Mouse (Mus musculus) kidney, adult 9 months (tissue): Measurements from ENCODE around the gene Tle3.

Source experiments
- DNase-seq: peaks from one replicate; pipeline ENCODE4 v3.0.0; 2022

The Tle3 gene

DNA sequence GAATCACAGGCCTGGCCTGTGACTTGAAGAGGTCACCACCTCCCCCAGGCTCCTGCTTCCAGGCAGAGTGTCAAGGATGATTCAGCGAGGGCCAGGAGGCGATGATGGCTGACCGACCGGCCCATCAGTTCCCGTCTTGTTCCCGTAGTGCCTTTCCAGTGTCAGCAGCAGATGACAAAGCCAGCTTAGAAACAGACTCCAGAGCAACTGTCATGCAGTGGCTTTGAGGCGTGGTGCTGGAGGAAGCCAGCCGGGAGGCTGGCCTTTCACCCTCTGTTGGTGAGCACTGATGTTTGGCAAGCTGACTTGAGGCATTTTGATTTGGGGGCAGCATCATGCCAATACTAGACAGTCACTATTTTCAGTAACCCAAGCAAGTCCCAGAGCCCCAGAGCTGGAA lies 6.3 kb downstream of the Tle3 start:
- DNase-seq = no peak

GRCm38 (mm10) chr9:61379016-61379634 lies 7.0 kb downstream of the Tle3 start:
- peak; percentile 92 for DNase-seq

DNA sequence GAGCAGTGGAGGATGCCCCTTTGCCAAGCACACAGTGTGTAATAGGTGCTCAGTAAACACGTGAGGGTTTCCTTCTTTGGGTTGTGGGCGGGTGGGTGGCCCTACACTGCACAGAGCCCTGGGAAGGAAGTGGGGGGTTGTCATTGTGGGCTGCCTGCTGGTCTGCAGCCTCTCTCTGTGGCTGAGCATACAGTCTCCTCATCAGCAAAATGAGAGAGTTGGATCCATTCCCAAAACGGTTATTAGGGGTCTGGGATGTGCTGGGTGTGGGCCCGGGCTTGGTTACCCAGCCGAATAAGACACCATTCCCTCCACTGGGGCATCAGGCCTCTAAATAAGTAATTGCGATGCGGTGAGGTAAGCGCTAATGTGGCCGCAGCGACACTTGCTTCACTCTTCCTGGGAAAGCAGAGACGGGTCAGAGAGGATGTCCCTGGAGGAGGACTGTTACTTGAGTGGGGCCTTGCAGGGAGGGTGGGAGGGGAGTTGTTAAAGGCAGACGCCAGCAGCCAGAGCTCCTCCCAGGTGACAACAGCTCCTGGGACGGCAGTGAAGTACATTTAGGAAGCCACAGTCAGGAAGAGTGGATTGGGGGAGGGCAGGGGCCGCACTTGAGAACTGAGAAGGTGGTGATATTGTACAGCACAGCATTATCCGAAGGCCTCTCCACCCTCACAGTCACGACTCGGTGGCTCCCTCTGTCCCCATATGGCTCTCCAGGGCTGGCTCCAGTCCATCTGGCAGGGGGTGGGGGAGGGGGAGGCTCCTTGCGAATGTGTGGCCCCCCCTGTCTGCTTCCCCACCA lies 8.3 kb downstream of the Tle3 start:
- no peak for DNase-seq

DNA sequence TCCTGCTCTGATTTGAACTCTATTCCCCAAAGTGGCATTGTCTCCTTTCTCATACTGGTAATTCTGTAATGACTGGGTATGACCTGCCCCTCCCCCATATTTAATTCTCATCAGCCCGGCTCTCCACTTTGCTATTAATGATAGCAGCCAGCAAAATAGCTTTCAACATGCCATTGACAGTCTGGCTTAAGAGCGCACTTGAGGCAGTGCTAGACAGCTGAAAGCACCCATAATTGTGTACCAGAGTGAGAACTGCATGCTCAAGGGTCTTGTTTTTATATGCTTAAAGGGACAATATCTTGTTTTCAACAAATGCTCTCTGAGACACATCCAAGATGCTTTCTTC lies 8.9 kb downstream of the Tle3 start:
- no peak for DNase-seq

GRCm38 (mm10) chr9:61381445-61381844 lies 9.3 kb downstream of the Tle3 start:
- DNase-seq = no peak

DNA sequence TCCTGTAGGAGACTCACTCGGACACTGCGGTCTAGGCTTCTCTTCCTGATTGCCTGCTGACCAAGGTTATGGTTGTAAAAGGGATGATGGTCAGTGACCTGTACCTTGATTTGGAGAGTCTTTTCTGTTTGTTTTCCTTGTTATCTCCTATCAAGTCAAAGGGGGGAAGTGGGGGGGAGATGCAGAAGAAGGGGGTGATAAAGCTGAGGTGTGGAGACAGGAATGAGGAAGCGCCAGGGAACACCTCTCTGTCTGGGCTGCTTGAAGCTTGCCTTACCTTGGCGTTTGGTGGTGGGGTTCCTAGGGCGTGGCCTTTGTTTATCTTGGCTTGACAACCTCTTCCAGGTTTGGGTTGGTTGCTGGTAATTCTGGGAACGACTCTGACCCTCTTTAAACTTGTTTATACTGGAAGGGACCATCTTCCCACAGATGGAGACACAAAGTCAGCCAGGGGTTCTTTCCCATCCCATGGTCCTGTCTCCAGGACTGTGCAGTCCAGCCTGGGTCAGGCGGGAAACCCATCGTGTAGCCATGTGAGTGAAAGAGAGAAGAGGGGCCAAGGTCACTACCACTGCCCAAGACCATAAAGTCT lies 10.5 kb downstream of the Tle3 start:
- no peak for DNase-seq

DNA sequence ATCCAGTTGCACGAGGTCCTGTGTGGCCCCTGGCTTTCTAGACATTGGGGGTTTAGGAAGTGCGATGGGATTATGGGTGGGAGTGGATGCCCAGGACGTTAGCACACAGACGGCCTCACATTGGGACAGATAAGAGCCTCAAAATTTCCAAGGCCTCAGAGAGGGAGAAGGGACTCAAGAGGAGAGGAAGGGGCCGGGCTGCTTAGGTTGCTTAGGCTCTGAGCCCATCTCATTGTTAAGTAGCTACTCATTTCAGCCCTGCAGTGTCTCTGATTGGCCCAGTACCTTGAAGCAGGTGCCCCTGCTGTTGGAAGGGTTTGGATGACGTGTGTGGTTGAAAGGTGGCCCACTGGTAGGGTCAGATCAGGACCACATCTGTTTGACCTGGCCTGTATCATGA lies 11.9 kb downstream of the Tle3 start:
- DNase-seq = no peak

GRCm38 (mm10) chr9:61384646-61385443 lies 12.7 kb downstream of the Tle3 start:
- DNase-seq = no peak

DNA sequence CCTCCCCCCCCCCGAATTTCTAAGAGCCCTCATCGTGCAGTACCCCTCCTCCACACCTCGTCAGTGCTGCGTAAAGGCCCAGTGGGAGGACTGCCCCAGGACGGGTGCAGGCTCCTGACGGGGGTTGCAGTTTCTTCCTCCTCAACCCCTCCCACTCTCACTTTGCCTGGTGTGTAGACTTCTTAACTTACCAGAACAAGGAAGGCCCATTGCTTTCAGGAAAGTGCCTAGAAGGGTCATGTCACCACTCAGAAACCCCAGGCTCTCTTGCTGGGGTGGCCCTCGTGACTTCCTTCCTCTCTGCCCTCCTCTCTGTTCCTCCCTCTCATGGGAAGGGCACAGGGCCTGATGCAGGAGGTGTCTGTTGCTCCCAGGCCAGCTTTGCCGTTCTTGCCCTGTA lies 13.6 kb downstream of the Tle3 start:
- DNase-seq = no peak

DNA sequence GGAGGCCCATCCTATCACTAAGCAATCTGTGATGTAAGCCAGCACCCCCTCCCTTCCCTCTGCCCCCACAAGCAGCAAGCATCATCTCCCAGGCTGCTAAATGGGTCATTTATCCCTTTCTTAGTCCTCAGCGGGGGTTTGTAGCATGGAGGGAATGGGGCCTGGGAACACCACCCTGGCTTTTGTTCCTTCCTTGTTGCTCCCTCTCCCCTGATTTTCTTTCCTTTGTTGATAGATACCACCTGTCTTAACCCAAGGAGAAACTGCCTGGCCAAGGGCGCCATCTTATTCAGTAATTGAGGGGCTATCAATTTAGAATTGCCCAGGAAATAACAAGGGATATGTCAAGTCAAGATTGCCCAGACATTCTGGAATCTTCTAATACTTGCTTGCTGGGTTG lies 14.1 kb downstream of the Tle3 start:
- no peak for DNase-seq

DNA sequence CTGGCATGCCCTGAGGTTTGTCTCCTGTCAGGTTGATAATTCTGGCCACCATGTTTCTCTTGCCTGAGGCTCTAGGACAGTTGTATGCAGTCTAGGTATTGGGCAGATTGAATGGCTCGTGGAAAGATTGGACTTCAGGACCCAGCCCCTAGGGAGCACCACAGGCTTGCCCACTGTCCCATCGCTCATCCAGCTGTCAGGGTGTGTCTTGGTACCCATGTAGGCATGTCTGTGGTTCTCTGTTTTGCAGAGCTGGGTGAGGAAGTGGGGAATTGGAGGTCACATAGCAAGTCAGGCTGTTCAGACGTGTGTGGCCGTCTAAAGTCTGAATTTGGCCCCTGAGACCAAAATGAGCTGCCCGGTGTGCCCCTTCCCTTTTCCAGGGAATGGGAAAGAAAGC lies 15.6 kb downstream of the Tle3 start:
- no peak for DNase-seq

- peak; percentile 76 for DNase-seq
Observed at GRCm38 (mm10) chr9:61388214-61388613, 16.0 kb downstream of the Tle3 start.

GRCm38 (mm10) chr9:61388689-61389403 lies 16.7 kb downstream of the Tle3 start:
- DNase-seq = peak; percentile 72

DNA sequence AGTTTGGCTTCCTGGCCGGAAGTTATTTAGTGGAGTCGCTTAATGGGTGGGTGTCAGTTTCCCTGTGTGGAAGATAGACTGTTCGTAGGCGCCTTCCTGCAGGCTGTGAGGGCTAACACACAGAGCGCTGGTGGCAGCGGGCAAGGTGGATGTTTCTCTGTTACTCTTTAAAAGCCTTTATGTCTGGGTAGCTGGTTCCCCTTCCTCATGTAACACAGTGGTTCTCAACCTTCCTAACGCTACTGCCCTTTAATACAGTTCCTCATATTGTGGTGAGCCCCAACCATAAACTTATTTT lies 17.2 kb downstream of the Tle3 start:
- no peak for DNase-seq

DNA sequence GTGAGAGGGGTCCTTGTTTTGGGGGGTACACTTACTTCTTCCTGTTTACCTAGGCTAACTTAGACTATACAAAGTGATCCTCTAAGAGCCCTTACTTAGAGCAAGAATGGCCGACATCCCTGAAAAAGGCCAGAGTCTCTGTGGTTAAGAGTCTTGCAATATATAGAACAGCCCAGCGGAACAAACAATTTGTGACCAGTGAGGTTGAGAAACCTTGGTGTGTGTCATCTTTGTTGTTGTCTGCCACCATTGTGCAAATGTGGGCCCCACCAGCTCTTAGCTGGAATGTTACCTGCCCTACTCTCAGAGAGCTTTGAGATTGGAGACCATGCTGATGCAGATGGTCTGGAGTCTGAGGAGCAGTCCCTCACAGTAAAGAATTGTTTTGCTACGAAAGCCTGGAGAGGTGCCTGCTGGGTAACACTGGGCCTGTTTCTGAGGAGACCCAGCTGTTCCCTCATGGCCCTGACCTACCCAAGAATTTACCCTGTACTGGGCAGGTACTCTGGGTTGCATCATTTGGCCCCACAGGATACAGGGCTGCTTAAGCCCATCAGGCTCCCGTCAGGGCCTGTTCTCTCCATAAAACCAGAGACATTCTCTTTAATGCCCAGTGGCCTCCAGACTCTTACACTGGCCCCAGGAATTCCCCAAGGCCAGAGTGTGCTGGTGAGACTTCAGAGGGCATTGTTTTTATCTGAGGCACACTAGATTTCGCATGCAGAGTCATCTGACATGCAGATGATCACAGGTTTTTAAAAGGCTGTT lies 19.6 kb downstream of the Tle3 start:
- DNase-seq = no peak

GRCm38 (mm10) chr9:61392338-61392620 lies 20.1 kb downstream of the Tle3 start:
- no peak for DNase-seq

DNA sequence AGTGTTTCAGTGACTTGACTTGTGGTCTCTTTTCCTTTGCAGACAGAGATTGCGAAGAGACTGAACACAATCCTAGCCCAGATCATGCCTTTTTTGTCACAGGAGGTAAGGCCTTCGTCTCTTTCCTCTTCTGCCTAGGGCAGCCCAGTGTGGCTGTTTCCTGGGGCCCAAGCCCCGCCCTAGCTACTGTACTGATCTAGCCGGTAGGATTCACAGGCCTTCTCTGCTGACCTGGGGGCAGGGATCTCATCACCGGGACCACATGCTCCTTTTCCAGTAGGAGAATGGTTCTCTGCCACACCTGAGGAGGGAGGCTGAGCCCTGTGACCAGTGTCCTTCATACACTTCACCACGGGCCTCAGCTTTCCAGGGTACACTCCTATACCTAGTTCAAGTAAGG lies 21.0 kb downstream of the Tle3 start:
- no peak for DNase-seq

GRCm38 (mm10) chr9:61393847-61394246 lies 21.7 kb downstream of the Tle3 start:
- peak; percentile 69 for DNase-seq

GRCm38 (mm10) chr9:61395071-61395470 lies 22.9 kb downstream of the Tle3 start:
- DNase-seq = no peak

DNA sequence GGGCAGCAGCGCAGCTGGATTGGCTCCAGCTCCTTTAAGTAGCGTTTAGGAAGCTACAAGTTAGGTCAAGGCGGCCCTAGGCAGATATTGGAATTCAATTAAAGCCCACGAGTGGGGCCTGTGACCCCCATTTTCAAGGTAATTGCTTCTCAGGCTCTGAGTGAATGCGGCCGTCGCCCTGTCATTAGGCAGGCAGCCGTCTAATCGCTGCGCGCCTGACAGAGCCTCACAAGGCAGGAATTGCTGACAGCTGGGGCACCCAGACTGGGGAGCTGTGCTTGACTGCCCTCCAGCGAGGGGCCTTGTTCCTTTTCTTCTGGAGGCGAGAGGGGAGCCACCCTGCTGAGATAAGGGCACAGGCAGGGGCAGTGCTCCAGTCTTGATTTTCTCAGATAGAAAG lies 24.3 kb downstream of the Tle3 start:
- DNase-seq = no peak

- peak; percentile 46 for DNase-seq
Observed at GRCm38 (mm10) chr9:61397130-61397529, 25.0 kb downstream of the Tle3 start.

- DNase-seq = no peak
Observed at GRCm38 (mm10) chr9:61398160-61398559, 26.0 kb downstream of the Tle3 start.

GRCm38 (mm10) chr9:61400132-61400531 lies 28.0 kb downstream of the Tle3 start:
- peak; percentile 68 for DNase-seq
